Mouse (Mus musculus) limb, embryonic 13.5 days (tissue): Measurements from ENCODE around the gene Klf2. TPM values are rescaled to one million over a fixed set of nuclear protein-coding genes. Genes with fewer than 3 reads are reported as not detected.

ENCODE experiments used
- ATAC-seq: fragments of 200-750 bp; cut with Nextera tagmentation; 2 replicates; pipeline ENCODE4 v1.8.0; 2017; ENCODE audit warnings: low read depth, moderate number of reproducible peaks, moderate TSS enrichment; ENCODE audit not compliant: low FRiP score
- H3K27ac ChIP-seq: fragments of 300-500 bp; sonication (generic); 2 replicates; pipeline ENCODE4 v1.5.1; 2015; ENCODE audit warnings: inconsistent platforms, mild to moderate bottlenecking, moderate library complexity
- H3K27me3 ChIP-seq: fragments of 300-500 bp; sonication (generic); 2 replicates; pipeline ENCODE4 v1.6.1; 2015; ENCODE audit warnings: mild to moderate bottlenecking, inconsistent platforms
- H3K36me3 ChIP-seq: fragments of 300-500 bp; sonication (generic); 2 replicates; pipeline ENCODE4 v1.6.1; 2015; ENCODE audit warnings: inconsistent platforms, mild to moderate bottlenecking, moderate library complexity
- H3K4me1 ChIP-seq: fragments of 300-500 bp; sonication (generic); 2 replicates; pipeline ENCODE4 v1.6.1; 2015; ENCODE audit warnings: inconsistent platforms
- H3K4me2 ChIP-seq: fragments of 300-500 bp; sonication (generic); replicated peaks from 2 replicates; pipeline ENCODE4 v1.6.1; 2015; ENCODE audit warnings: inconsistent platforms, mild to moderate bottlenecking, moderate library complexity
- H3K4me3 ChIP-seq: fragments of 300-500 bp; sonication (generic); 2 replicates; pipeline ENCODE4 v1.5.1; 2015; ENCODE audit warnings: moderate library complexity, mild to moderate bottlenecking, inconsistent platforms
- H3K9ac ChIP-seq: fragments of 300-500 bp; sonication (generic); 2 replicates; pipeline ENCODE4 v1.6.1; 2015; ENCODE audit warnings: mild to moderate bottlenecking, inconsistent platforms
- H3K9me3 ChIP-seq: fragments of 300-500 bp; sonication (generic); 2 replicates; pipeline ENCODE4 v1.6.1; 2016; ENCODE audit warnings: inconsistent platforms
- WGBS: fragments of 180-500 bp; shearing (Covaris S2); methylation state at CpG from one replicate; pipeline ENCODE4 v1.1.7; 2015; 5-methylcytosine and 5-hydroxymethylcytosine counted together
- polyA plus RNA-seq: library from polyadenylated mRNA; unstranded; fragments of >200 nt; fragmentation: Nextera tagmentation; extraction: Ambion mirVana; gene quantifications from 2 replicates; pipeline ENCODE4 v1.2.1, GENCODE M21; 2015

The Klf2 gene
- polyA plus RNA-seq, 1 experiment from 2014 or later, result 8.9 TPM

- ATAC-seq, result no peak
- Histone ChIP-seq H3K36me3 (peaks cover 97% of the 10 kb centered on the region), H3K4me1 (no peaks in the 10 kb centered on the region), H3K27me3 (no peaks in the 10 kb centered on the region), H3K9ac (no peak overlapping the region), H3K9me3 (no peaks in the 10 kb centered on the region), H3K27ac (no peak overlapping the region), H3K4me3 (no peak overlapping the region), H3K4me2 (no peak overlapping the region)
- WGBS, result 84% methylated on average over 7 of the region's 7 CpGs
Observed at GRCm38 (mm10) chr8:72363457-72363856, 44.6 kb downstream of the Klf2 start.

GRCm38 (mm10) chr8:72365016-72365415 is 46.2 kb downstream of the Klf2 start:
- no peak overlapping the region for H3K4me2 ChIP-seq
- no peaks in the 10 kb centered on the region for H3K27me3 ChIP-seq
- WGBS, result 91% methylated on average over 2 of the region's 2 CpGs
- H3K4me1 ChIP-seq, result no peaks in the 10 kb centered on the region
- H3K36me3 ChIP-seq, result peaks cover 97% of the 10 kb centered on the region
- ATAC-seq, result no peak
- no peak overlapping the region for H3K4me3 ChIP-seq
- no peak overlapping the region for H3K27ac ChIP-seq
- no peaks in the 10 kb centered on the region for H3K9me3 ChIP-seq
- H3K9ac ChIP-seq, result no peak overlapping the region

GRCm38 (mm10) chr8:72365826-72366225 is 47.0 kb downstream of the Klf2 start:
- H3K9me3 ChIP-seq, result no peaks in the 10 kb centered on the region
- no peaks in the 10 kb centered on the region for H3K4me1 ChIP-seq
- ATAC-seq, result peak; percentile 62
- no peak overlapping the region for H3K4me3 ChIP-seq
- no peaks in the 10 kb centered on the region for H3K27me3 ChIP-seq
- WGBS, result 35% methylated on average over 3 of the region's 3 CpGs
- H3K36me3 ChIP-seq, result peaks cover 98% of the 10 kb centered on the region
- no peak overlapping the region for H3K27ac ChIP-seq
- no peak overlapping the region for H3K9ac ChIP-seq
- no peak overlapping the region for H3K4me2 ChIP-seq

- no peaks in the 10 kb centered on the region for H3K27me3 ChIP-seq
- whole genome bisulfite sequencing, result 93% methylated on average over 2 of the region's 2 CpGs
- no peak for ATAC-seq
- peaks cover 100% of the 10 kb centered on the region for H3K36me3 ChIP-seq
- H3K27ac ChIP-seq, result no peak overlapping the region
- H3K4me2 ChIP-seq, result no peak overlapping the region
- H3K4me3 ChIP-seq, result no peak overlapping the region
- no peaks in the 10 kb centered on the region for H3K4me1 ChIP-seq
- H3K9ac ChIP-seq, result no peak overlapping the region
- no peaks in the 10 kb centered on the region for H3K9me3 ChIP-seq
Observed at GRCm38 (mm10) chr8:72366435-72366834, 47.6 kb downstream of the Klf2 start.

Other genes starting within 250 kb of the Klf2 start
- gene Olfr373, start 235.9 kb upstream of the Klf2 start, polyA plus RNA-seq, result not detected in 2 replicates
- 0.09 TPM in 1 of 2 replicates, not detected in the other for gene Olfr374, start 212.0 kb upstream of the Klf2 start, polyA plus RNA-seq
- gene Tpm4, start 184.1 kb upstream of the Klf2 start, polyA plus RNA-seq, result 638 and 655 TPM in 2 replicates
- gene Rab8a, start 157.8 kb upstream of the Klf2 start, polyA plus RNA-seq, result 121 and 125 TPM in 2 replicates
- not detected in 2 replicates for gene Hsh2d, start 129.4 kb upstream of the Klf2 start, polyA plus RNA-seq
- not detected in 2 replicates for gene Cib3, start 106.2 kb upstream of the Klf2 start, polyA plus RNA-seq
- gene Gm11034, start 105.4 kb upstream of the Klf2 start, polyA plus RNA-seq, result not detected in 2 replicates
- 70.5 and 70.6 TPM in 2 replicates for gene Fam32a, start 99.3 kb upstream of the Klf2 start, polyA plus RNA-seq
- gene Ap1m1, start 79.0 kb upstream of the Klf2 start, polyA plus RNA-seq, result 127 and 132 TPM in 2 replicates
- gene Gm10282, start 13.8 kb upstream of the Klf2 start, polyA plus RNA-seq, result 31.7 TPM in 2 replicates
- gene Eps15l1, start 102.4 kb downstream of the Klf2 start, polyA plus RNA-seq, result 61.5 and 65.3 TPM in 2 replicates
- 1.4 and 1.5 TPM in 2 replicates for gene Calr3, start 124.8 kb downstream of the Klf2 start, polyA plus RNA-seq
- 18.1 and 19.2 TPM in 2 replicates for gene 1700030K09Rik, start 124.8 kb downstream of the Klf2 start, polyA plus RNA-seq
- 59.1 and 69.8 TPM in 2 replicates for gene Cherp, start 156.2 kb downstream of the Klf2 start, polyA plus RNA-seq
- 20.2 and 21.8 TPM in 2 replicates for gene Slc35e1, start 173.6 kb downstream of the Klf2 start, polyA plus RNA-seq
- 19.4 and 19.9 TPM in 2 replicates for gene Med26, start 229.2 kb downstream of the Klf2 start, polyA plus RNA-seq